Comparison of ENCODE assay signal across 20 mouse cellular contexts in genomic region chr5:31974614-31975168, GRCm38 (mm10).
DNase-seq lines count a peak whose midpoint lies in the region; ATAC-seq and TF ChIP-seq lines count a peak whose summit lies in the region.
"Had no signal": no experiment of that assay in that cellular context is flagged by ENCODE, and none has a peak within 500 bp of the region (broad histone marks: within the 10 kb centered on the region; RNA-seq: fewer than 3 reads in every experiment).

No protein-coding gene starts in this region.

- H3K4me3 ChIP-seq in hindbrain, postnatal 0 days (ENCODE audit: low read length) = no peak overlapping the region
- no peak overlapping the region for H3K4me3 ChIP-seq in hindbrain, embryonic 16.5 days (ENCODE audit: low read length)
- H3K4me3 ChIP-seq in midbrain, embryonic 16.5 days (ENCODE audit: low read depth, low read length) = no peak overlapping the region
- no peak overlapping the region for H3K4me3 ChIP-seq in midbrain, embryonic 15.5 days
- H3K4me3 ChIP-seq in intestine, postnatal 0 days (ENCODE audit: low read depth, low read length) = no peak overlapping the region
- H3K4me3 ChIP-seq: heart, embryonic 12.5 days; limb, embryonic 15.5 days had no signal

- no peaks in the 10 kb centered on the region for H3K4me1 ChIP-seq in hindbrain, postnatal 0 days (ENCODE audit: insufficient read depth, low read length)
- H3K4me1 ChIP-seq in hindbrain, embryonic 16.5 days (ENCODE audit: control insufficient read depth, insufficient read depth, low read depth, low read length) = no peaks in the 10 kb centered on the region
- no peaks in the 10 kb centered on the region for H3K4me1 ChIP-seq in midbrain, embryonic 16.5 days (ENCODE audit: control insufficient read depth, insufficient read depth, low read length)
- H3K4me1 ChIP-seq in midbrain, embryonic 15.5 days = peaks cover 5% of the 10 kb centered on the region; the same call in 1 of the 2 replicates
- 0 out of 2 replicates have a peak, but pooled peaks cover 2% of the 10 kb centered on the region for H3K4me1 ChIP-seq in intestine, postnatal 0 days (replicated peaks; ENCODE audit: control insufficient read depth, insufficient read depth, low read length)
- H3K4me1 ChIP-seq: heart, embryonic 12.5 days had no signal

- H3K4me2 ChIP-seq in hindbrain, postnatal 0 days (ENCODE audit: low read depth, low read length) = no peak overlapping the region
- no peak overlapping the region for H3K4me2 ChIP-seq in hindbrain, embryonic 16.5 days (ENCODE audit: low read length)
- no peak overlapping the region for H3K4me2 ChIP-seq in midbrain, embryonic 16.5 days (ENCODE audit: low read length)
- no peak overlapping the region for H3K4me2 ChIP-seq in midbrain, embryonic 15.5 days
- H3K4me2 ChIP-seq in intestine, postnatal 0 days (replicated peaks; ENCODE audit: low read depth) = no peak overlapping the region
- H3K4me2 ChIP-seq: heart, embryonic 12.5 days; limb, embryonic 15.5 days; midbrain, embryonic 11.5 days had no signal

- H3K27me3 ChIP-seq in hindbrain, postnatal 0 days (ENCODE audit: insufficient read depth, low read length) = no peaks in the 10 kb centered on the region
- H3K27me3 ChIP-seq in hindbrain, embryonic 16.5 days (replicated peaks; ENCODE audit: control insufficient read depth, insufficient read depth, low read length) = no peaks in the 10 kb centered on the region
- H3K27me3 ChIP-seq in midbrain, embryonic 16.5 days (ENCODE audit: control insufficient read depth, insufficient read depth, low read depth, low read length) = no peaks in the 10 kb centered on the region
- H3K27me3 ChIP-seq in midbrain, embryonic 15.5 days (replicated peaks) = no peaks in the 10 kb centered on the region
- H3K27me3 ChIP-seq in intestine, postnatal 0 days (replicated peaks; ENCODE audit: control insufficient read depth, insufficient read depth, low read length) = no peaks in the 10 kb centered on the region
- H3K27me3 ChIP-seq: heart, embryonic 12.5 days; limb, embryonic 15.5 days had no signal

- ATAC-seq in hindbrain, postnatal 0 days = no peak
- no peak for ATAC-seq in hindbrain, embryonic 16.5 days
- ATAC-seq in midbrain, embryonic 16.5 days = peak; percentile 45; the same call in 1 of the 2 replicates
- ATAC-seq in midbrain, embryonic 15.5 days (replicated peaks) = no peak
- peak; percentile 83 for ATAC-seq in intestine, postnatal 0 days
- ATAC-seq: CD4-positive, CD25-positive, alpha-beta regulatory T cell, adult 4 months had no signal

- no peak for TF ChIP-seq CTCF in hindbrain, postnatal 0 days (IDR thresholded peaks at IDR 0.05; ENCODE audit: low read depth)
- TF ChIP-seq CTCF in intestine, postnatal 0 days (IDR thresholded peaks at IDR 0.05; ENCODE audit: low read depth) = no peak

- whole genome bisulfite sequencing in hindbrain, postnatal 0 days = 61% methylated on average over 3 of the region's 3 CpGs
- WGBS in hindbrain, embryonic 16.5 days = 61% methylated on average over 3 of the region's 3 CpGs
- 73% methylated on average over 3 of the region's 3 CpGs for WGBS in midbrain, embryonic 16.5 days
- WGBS in midbrain, embryonic 15.5 days = 70% methylated on average over 3 of the region's 3 CpGs
- 31% methylated on average over 3 of the region's 3 CpGs for WGBS in intestine, postnatal 0 days

- peak; percentile 61 for DNase-seq in hindbrain, postnatal 0 days (ENCODE audit: low spot score)
- peak; percentile 34 for DNase-seq in embryo, embryonic 11 days
- no peak for DNase-seq in B cell, adult 2 months
- DNase-seq in adrenal gland, adult (ENCODE audit: inconsistent age in 2 of 2, low spot score in 1 of 2) = no peak
- DNase-seq: adrenal gland, adult 2 months; cerebellum, adult 11-12 months; gastrocnemius, postnatal 25 days; layer of hippocampus, adult 9-11 months; lung, postnatal 14 days; right cerebral cortex, adult 18-20 months; thymus, adult 18-20 months had no signal

- no peak overlapping the region for H3K9ac ChIP-seq in hindbrain, postnatal 0 days (replicated peaks; ENCODE audit: low read length)
- H3K9ac ChIP-seq in hindbrain, embryonic 16.5 days (ENCODE audit: low read depth, low read length) = no peak overlapping the region
- H3K9ac ChIP-seq in midbrain, embryonic 16.5 days (ENCODE audit: low read depth, low read length) = no peak overlapping the region
- H3K9ac ChIP-seq in midbrain, embryonic 15.5 days = no peak overlapping the region
- H3K9ac ChIP-seq in intestine, postnatal 0 days (ENCODE audit: low read depth, low read length) = no peak overlapping the region
- H3K9ac ChIP-seq: heart, embryonic 12.5 days; limb, embryonic 15.5 days had no signal

- no peaks in the 10 kb centered on the region for H3K9me3 ChIP-seq in hindbrain, postnatal 0 days (ENCODE audit: low read length)
- H3K9me3 ChIP-seq in hindbrain, embryonic 16.5 days (ENCODE audit: control insufficient read depth, low read length) = no peaks in the 10 kb centered on the region
- no peaks in the 10 kb centered on the region for H3K9me3 ChIP-seq in midbrain, embryonic 16.5 days (replicated peaks; ENCODE audit: control insufficient read depth, low read length, poor library complexity, severe bottlenecking)
- no peaks in the 10 kb centered on the region for H3K9me3 ChIP-seq in midbrain, embryonic 15.5 days
- H3K9me3 ChIP-seq in intestine, postnatal 0 days (ENCODE audit: control insufficient read depth) = no peaks in the 10 kb centered on the region
- H3K9me3 ChIP-seq: G1E; heart, embryonic 12.5 days; limb, embryonic 15.5 days had no signal

- no peak overlapping the region for H3K27ac ChIP-seq in hindbrain, postnatal 0 days
- H3K27ac ChIP-seq in hindbrain, embryonic 16.5 days (ENCODE audit: low read depth, low read length) = no peak overlapping the region
- H3K27ac ChIP-seq in midbrain, embryonic 16.5 days (ENCODE audit: low read length) = no peak overlapping the region
- no peak overlapping the region for H3K27ac ChIP-seq in midbrain, embryonic 15.5 days
- no peak overlapping the region for H3K27ac ChIP-seq in intestine, postnatal 0 days (ENCODE audit: low read depth, low read length)

- H3K36me3 ChIP-seq in hindbrain, postnatal 0 days (ENCODE audit: insufficient read depth, low read length) = no peaks in the 10 kb centered on the region
- no peaks in the 10 kb centered on the region for H3K36me3 ChIP-seq in hindbrain, embryonic 16.5 days (ENCODE audit: control insufficient read depth, insufficient read depth, low read length)
- H3K36me3 ChIP-seq in midbrain, embryonic 16.5 days (ENCODE audit: control insufficient read depth, insufficient read depth, low read length) = no peaks in the 10 kb centered on the region
- H3K36me3 ChIP-seq in midbrain, embryonic 15.5 days (replicated peaks) = no peaks in the 10 kb centered on the region
- no peaks in the 10 kb centered on the region for H3K36me3 ChIP-seq in intestine, postnatal 0 days (ENCODE audit: control insufficient read depth, insufficient read depth)
- H3K36me3 ChIP-seq: heart, embryonic 12.5 days; limb, embryonic 15.5 days had no signal

Comparison
In these comparisons a context has a peak if more than half of its experiments do, and no peak if none do; other contexts are left out.
1. ATAC-seq: peak in midbrain, embryonic 16.5 days (single experiment) and intestine, postnatal 0 days (single experiment); none in hindbrain, postnatal 0 days (single experiment), hindbrain, embryonic 16.5 days (single experiment) and midbrain, embryonic 15.5 days (single experiment).
2. DNase-seq: peak in hindbrain, postnatal 0 days (single experiment) and embryo, embryonic 11 days (single experiment); none in B cell, adult 2 months (0 of 2) and adrenal gland, adult (0 of 2).